Mouse (Mus musculus): ENCODE measurements at regions not wholly inside any gene's neighbourhood (a gene's known extent, or its start where the extent isn't known, plus 50 kb on each side); places are given as distances from the start of the nearest gene placed in this dataset.

- H3K27me3 ChIP-seq (ENCODE audit: control insufficient read depth, insufficient read depth, low read length): no peaks in the 10 kb centered on the region
- H3K4me1 ChIP-seq (replicated peaks; ENCODE audit: control insufficient read depth in 2 of 2, insufficient read depth in 2 of 2, low read length in 1 of 2): no peaks in the 10 kb centered on the region
- H3K36me3 ChIP-seq (replicated peaks; ENCODE audit: control insufficient read depth, insufficient read depth, low read depth): no peaks in the 10 kb centered on the region
- ATAC-seq (ENCODE audit: insufficient read depth) (no peak), DNase-seq (ENCODE audit: low read depth in 3 of 3, low spot score in 3 of 3) (no peak)
- TF ChIP-seq CTCF (IDR thresholded peaks at IDR 0.05; ENCODE audit: low read depth) (no peak), EP300 (IDR thresholded peaks at IDR 0.05; ENCODE audit: low read depth) (no peak)
- H3K9me3 ChIP-seq (ENCODE audit: control insufficient read depth, low read length): no peaks in the 10 kb centered on the region
- no peak overlapping the region for H3K9ac ChIP-seq (replicated peaks)
- H3K4me3 ChIP-seq (ENCODE audit: insufficient read depth in 1 of 2, low read depth in 2 of 2, low read length in 2 of 2): no peak overlapping the region
- WGBS (ENCODE audit: insufficient replicate concordance): 16% methylated on average over 3 of the region's 3 CpGs
- H3K4me2 ChIP-seq (ENCODE audit: low read depth): no peak overlapping the region
- H3K27ac ChIP-seq: no peak overlapping the region
Measured at GRCm38 (mm10) chr12:35690914-35691313, 156.1 kb upstream of the Ahr start.

- no peaks in the 10 kb centered on the region for H3K9me3 ChIP-seq (ENCODE audit: control insufficient read depth, low read length)
- H3K27me3 ChIP-seq (ENCODE audit: control insufficient read depth, insufficient read depth, low read length): no peaks in the 10 kb centered on the region
- ATAC-seq (ENCODE audit: insufficient read depth): no peak
- no peak for TF ChIP-seq CTCF (IDR thresholded peaks at IDR 0.05; ENCODE audit: low read depth)
- H3K9ac ChIP-seq (replicated peaks): no peak overlapping the region
- H3K27ac ChIP-seq: no peak overlapping the region
- no peak overlapping the region for H3K4me3 ChIP-seq (ENCODE audit: insufficient read depth in 1 of 2, low read depth in 2 of 2, low read length in 2 of 2)
- DNase-seq (ENCODE audit: low read depth in 3 of 3, low spot score in 3 of 3): no peak
- H3K36me3 ChIP-seq (replicated peaks; ENCODE audit: control insufficient read depth, insufficient read depth, low read depth): no peaks in the 10 kb centered on the region
- H3K4me1 ChIP-seq (replicated peaks; ENCODE audit: control insufficient read depth in 2 of 2, insufficient read depth in 2 of 2, low read length in 1 of 2): no peaks in the 10 kb centered on the region
- H3K4me2 ChIP-seq (ENCODE audit: low read depth): no peak overlapping the region
- WGBS (ENCODE audit: insufficient replicate concordance): 47% methylated on average over 2 of the region's 2 CpGs
Measured at GRCm38 (mm10) chr12:35686231-35686630, 151.4 kb upstream of the Ahr start.

- Histone ChIP-seq H3K27me3 (ENCODE audit: control insufficient read depth, insufficient read depth, low read length) (no peaks in the 10 kb centered on the region), H3K9me3 (ENCODE audit: control insufficient read depth, low read length) (no peaks in the 10 kb centered on the region), H3K36me3 (replicated peaks; ENCODE audit: control insufficient read depth, insufficient read depth, low read depth) (no peaks in the 10 kb centered on the region), H3K4me3 (ENCODE audit: insufficient read depth in 1 of 2, low read depth in 2 of 2, low read length in 2 of 2) (no peak overlapping the region), H3K27ac (no peak overlapping the region), H3K4me1 (replicated peaks; ENCODE audit: control insufficient read depth in 2 of 2, insufficient read depth in 2 of 2, low read length in 1 of 2) (no peaks in the 10 kb centered on the region), H3K9ac (replicated peaks) (no peak overlapping the region), H3K4me2 (ENCODE audit: low read depth) (no peak overlapping the region)
- TF ChIP-seq EP300 (IDR thresholded peaks at IDR 0.05; ENCODE audit: low read depth): no peak
- no peak for TF ChIP-seq CTCF (IDR thresholded peaks at IDR 0.05; ENCODE audit: low read depth)
- ATAC-seq (ENCODE audit: insufficient read depth): no peak
- 42% methylated on average over 3 of the region's 3 CpGs for whole genome bisulfite sequencing (ENCODE audit: insufficient replicate concordance)
- no peak for DNase-seq (ENCODE audit: low read depth in 3 of 3, low spot score in 3 of 3)
Measured at GRCm38 (mm10) chr12:35685189-35685588, 150.4 kb upstream of the Ahr start.

- H3K27me3 ChIP-seq (ENCODE audit: control insufficient read depth, insufficient read depth, low read length): no peaks in the 10 kb centered on the region
- H3K4me1 ChIP-seq (replicated peaks; ENCODE audit: control insufficient read depth in 2 of 2, insufficient read depth in 2 of 2, low read length in 1 of 2): no peaks in the 10 kb centered on the region
- H3K4me2 ChIP-seq (ENCODE audit: low read depth): no peak overlapping the region
- no peak for DNase-seq (ENCODE audit: low read depth in 3 of 3, low spot score in 3 of 3)
- H3K36me3 ChIP-seq (replicated peaks; ENCODE audit: control insufficient read depth, insufficient read depth, low read depth): no peaks in the 10 kb centered on the region
- no peak overlapping the region for H3K27ac ChIP-seq
- no peak overlapping the region for H3K4me3 ChIP-seq (ENCODE audit: insufficient read depth in 1 of 2, low read depth in 2 of 2, low read length in 2 of 2)
- no peaks in the 10 kb centered on the region for H3K9me3 ChIP-seq (ENCODE audit: control insufficient read depth, low read length)
- ATAC-seq (ENCODE audit: insufficient read depth): no peak
- no peak overlapping the region for H3K9ac ChIP-seq (replicated peaks)
- TF ChIP-seq EP300 (IDR thresholded peaks at IDR 0.05; ENCODE audit: low read depth): no peak
- no peak for TF ChIP-seq CTCF (IDR thresholded peaks at IDR 0.05; ENCODE audit: low read depth)
Measured at GRCm38 (mm10) chr12:35681864-35682449, 147.1 kb upstream of the Ahr start.

GRCm38 (mm10) chr12:35679903-35680302 lies 145.1 kb upstream of the Ahr start:
- Histone ChIP-seq H3K4me3 (ENCODE audit: insufficient read depth in 1 of 2, low read depth in 2 of 2, low read length in 2 of 2) (no peak overlapping the region), H3K9me3 (ENCODE audit: control insufficient read depth, low read length) (no peaks in the 10 kb centered on the region), H3K4me2 (ENCODE audit: low read depth) (no peak overlapping the region), H3K27ac (no peak overlapping the region), H3K9ac (replicated peaks) (no peak overlapping the region), H3K4me1 (replicated peaks; ENCODE audit: control insufficient read depth in 2 of 2, insufficient read depth in 2 of 2, low read length in 1 of 2) (no peaks in the 10 kb centered on the region), H3K36me3 (replicated peaks; ENCODE audit: control insufficient read depth, insufficient read depth, low read depth) (no peaks in the 10 kb centered on the region), H3K27me3 (ENCODE audit: control insufficient read depth, insufficient read depth, low read length) (no peaks in the 10 kb centered on the region)
- DNase-seq (ENCODE audit: low read depth in 3 of 3, low spot score in 3 of 3): no peak
- WGBS (ENCODE audit: insufficient replicate concordance): 44% methylated on average over 4 of the region's 4 CpGs
- no peak for ATAC-seq (ENCODE audit: insufficient read depth)
- TF ChIP-seq EP300 (IDR thresholded peaks at IDR 0.05; ENCODE audit: low read depth) (no peak), CTCF (IDR thresholded peaks at IDR 0.05; ENCODE audit: low read depth) (no peak)
